Mouse (Mus musculus) kidney, adult 9 months (tissue): Measurements from ENCODE around the gene 1700018G05Rik.
"Not testable (repeated sequence)": the region's sequence is repeated elsewhere in the genome, so short reads cannot be mapped to it uniquely, and the experiment has no call there.

ENCODE experiments used
- DNase-seq: peaks from one replicate; pipeline ENCODE4 v3.0.0; 2022

Gene 1700018G05Rik

GRCm38 (mm10) chrX:102928072-102928471, at the start of gene 1700018G05Rik:
Gene 1700018G05Rik, plus strand, starts transcription at chrX:102928372.
- DNase-seq: not testable (repeated sequence)

GRCm38 (mm10) chrX:102908587-102908986, 19.6 kb upstream of the 1700018G05Rik start, which contains the start of the genes Dmrtc1a and 1700011M02Rik:
Gene Dmrtc1a, minus strand, starts transcription at chrX:102908687.
Gene 1700011M02Rik, plus strand, starts transcription at chrX:102908905.
- not testable (repeated sequence) for DNase-seq

GRCm38 (mm10) chrX:102914823-102915222, 13.3 kb upstream of the 1700018G05Rik start:
- DNase-seq: not testable (repeated sequence)

GRCm38 (mm10) chrX:102926707-102927106, 1.5 kb upstream of the 1700018G05Rik start:
- DNase-seq: peak; percentile 20

DNA sequence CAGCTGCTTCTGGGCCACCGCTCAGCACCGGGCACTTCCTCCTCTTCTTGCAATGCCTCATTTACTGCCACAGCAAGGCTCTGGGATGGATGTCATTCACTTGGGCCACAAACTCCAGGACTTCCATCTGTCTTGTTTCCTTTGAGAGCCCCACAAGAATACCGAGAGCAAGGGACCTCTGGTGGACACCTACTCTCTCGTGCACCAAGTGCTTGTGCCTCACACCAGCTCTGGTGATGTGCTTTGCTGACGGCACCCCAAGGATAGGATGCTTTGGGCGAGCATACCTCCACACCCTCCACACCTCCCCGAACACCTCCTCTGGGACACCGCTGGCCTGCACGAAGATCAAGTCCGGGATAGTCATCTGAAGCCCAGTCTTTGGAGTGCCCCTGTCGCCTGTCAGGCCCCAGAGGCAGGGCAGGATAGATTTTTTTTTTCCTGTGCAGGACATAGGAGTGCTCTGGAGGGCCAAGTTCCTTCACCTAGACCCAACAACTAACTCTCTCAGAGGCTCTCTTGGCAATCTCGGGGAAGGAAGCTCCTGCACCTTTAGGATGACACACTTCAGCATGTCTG, 4.9 kb downstream of the 1700018G05Rik start:
- no peak for DNase-seq

DNA sequence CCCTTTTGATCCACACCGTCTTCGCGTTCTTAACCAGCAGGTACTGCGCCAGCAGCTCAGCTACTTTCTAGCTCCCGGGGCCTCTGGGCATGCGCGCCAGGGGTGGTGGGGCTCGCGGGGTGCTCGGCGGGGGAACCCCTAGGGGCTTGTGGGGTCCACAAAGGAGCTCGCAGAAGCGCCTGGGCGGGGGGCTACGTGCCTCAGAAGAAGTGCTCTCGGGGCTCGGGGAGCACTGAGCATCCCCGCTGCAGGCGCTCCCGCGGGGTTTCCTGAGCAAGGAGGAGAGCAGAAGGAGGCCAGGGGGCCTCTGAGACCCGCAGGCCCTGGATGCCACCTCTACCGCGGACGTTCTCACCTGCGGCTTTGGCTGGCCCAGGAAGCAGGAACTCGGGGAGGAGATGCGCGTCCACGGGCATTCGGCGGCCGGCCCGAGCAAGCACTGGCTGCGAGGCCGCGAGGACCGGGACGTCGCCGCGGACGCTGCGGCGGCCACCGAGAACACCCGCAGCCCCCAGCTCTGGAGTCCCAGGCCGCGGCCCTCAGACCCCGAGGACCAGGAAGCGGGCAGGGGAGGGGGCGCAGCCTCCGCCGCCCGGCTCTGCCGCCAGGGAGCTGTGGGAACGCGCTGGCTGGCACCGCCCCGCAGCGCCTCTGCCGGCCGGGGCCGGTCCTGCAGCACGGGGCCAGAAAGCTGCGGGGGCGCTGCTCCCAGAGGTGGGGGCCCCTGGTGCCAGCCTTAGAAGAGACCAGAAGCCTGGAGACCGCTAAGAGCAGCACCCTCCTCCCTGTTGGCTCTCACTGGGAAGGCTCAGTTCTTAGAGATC, 5.6 kb downstream of the 1700018G05Rik start:
- peak; percentile 7 for DNase-seq

DNA sequence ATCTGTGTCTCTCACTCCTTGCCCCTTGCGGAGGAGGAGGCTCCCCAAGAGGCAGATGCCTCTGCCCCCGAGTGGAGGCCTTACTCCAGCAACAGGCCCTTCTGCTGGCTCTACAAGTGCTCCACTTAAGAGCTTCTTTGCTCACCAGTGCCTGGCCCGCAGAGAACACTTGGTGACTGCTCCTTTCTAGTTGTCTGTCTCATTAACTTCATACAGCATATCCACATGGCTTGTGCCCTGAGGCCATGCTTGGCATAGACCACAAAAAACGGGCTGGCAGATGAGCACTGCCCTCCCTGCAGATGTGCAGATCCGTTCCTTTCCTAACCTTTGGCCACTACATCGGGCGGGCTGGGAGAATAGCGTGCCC, 6.2 kb downstream of the 1700018G05Rik start:
- no peak for DNase-seq

DNA sequence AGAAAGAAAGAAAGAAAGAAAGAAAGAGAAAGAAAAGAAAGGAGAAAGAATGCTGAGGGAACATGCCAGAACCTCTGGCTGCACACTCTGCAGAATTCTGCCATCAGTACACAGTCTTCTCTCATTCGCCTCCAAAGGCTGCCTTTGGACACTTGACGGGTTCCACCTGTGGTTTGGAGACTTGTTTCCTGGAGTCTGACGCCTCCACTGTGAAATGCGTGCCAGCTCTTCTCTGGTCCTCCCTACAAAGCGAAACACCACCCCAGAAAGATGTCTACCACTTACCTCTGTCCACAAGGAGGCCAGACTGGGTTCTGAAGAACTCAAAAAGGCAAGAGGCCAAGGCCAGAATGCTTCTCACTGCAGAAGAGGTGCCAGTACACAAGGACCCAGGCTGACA, 8.6 kb downstream of the 1700018G05Rik start:
- no peak for DNase-seq

GRCm38 (mm10) chrX:102950136-102950535, 22.0 kb downstream of the 1700018G05Rik start:
- not testable (repeated sequence) for DNase-seq

- peak; percentile 55 for DNase-seq
Measured at GRCm38 (mm10) chrX:102958917-102959316, 30.7 kb downstream of the 1700018G05Rik start.

DNA sequence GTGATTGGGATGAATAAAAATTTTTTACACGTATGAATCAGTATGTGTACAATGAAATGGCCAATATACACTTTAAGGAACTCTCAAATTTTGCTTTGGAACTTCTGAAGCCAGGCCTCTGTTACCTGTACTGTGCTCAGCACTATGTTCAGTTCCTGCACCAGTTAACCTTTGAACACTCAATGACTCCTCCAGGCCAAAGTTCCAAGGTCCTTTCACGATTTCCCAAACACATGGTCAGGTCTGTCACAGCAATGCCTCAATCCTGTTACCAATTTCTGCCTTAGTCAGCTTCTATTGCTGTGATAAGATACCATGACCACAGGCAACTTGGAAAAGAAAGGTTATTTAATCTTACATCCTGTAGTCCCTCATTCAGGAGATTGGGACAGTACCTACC, 32.4 kb downstream of the 1700018G05Rik start:
- DNase-seq: peak; percentile 69
